Mouse (Mus musculus) lung, adult 2 months (tissue): ENCODE measurements around the gene Gatad2a. TPM values are rescaled to one million over a fixed set of nuclear protein-coding genes. Genes with fewer than 3 reads are reported as not detected.

ENCODE experiments used
- DNase-seq: peaks from one replicate; pipeline ENCODE4 v3.0.0; 2022
- H3K4me1 ChIP-seq: fragments of 200-500 bp; 2 replicates; pipeline ENCODE4 v1.6.1; 2011; ENCODE audit warnings: low read length; ENCODE audit not compliant: control insufficient read depth, insufficient read depth
- H3K4me3 ChIP-seq: fragments of 200-500 bp; replicated peaks from 2 replicates; pipeline ENCODE3; 2011; ENCODE audit warnings: low read depth, mild to moderate bottlenecking, control low read depth, low read length; ENCODE audit errors: extremely low read depth
- CTCF ChIP-seq: fragments of 200-500 bp; IDR thresholded peaks from 2 replicates; pipeline ENCODE4 v1.5.1; 2011; ENCODE audit warnings: mild to moderate bottlenecking, low read length, control low read depth; ENCODE audit not compliant: insufficient read depth
- POLR2A ChIP-seq: fragments of 200-500 bp; IDR thresholded peaks from 2 replicates; pipeline ENCODE4 v1.6.1; 2011; ENCODE audit warnings: low read depth, mild to moderate bottlenecking, control low read depth, low read length, borderline replicate concordance; ENCODE audit errors: extremely low read depth
- WGBS: fragments of 180-500 bp; shearing (Covaris S2); methylation state at CpG from one replicate; pipeline ENCODE4 v1.1.7; 2018; 5-methylcytosine and 5-hydroxymethylcytosine counted together
- polyA plus RNA-seq: library from polyadenylated mRNA; depleted of rRNA; stranded (reverse); fragments of >200 nt; gene quantifications from 2 replicates; pipeline ENCODE4 v1.2.3, GENCODE M21; 2012

Gatad2a gene
- polyA plus RNA-seq, 1 experiment = 81.8 TPM

DNA sequence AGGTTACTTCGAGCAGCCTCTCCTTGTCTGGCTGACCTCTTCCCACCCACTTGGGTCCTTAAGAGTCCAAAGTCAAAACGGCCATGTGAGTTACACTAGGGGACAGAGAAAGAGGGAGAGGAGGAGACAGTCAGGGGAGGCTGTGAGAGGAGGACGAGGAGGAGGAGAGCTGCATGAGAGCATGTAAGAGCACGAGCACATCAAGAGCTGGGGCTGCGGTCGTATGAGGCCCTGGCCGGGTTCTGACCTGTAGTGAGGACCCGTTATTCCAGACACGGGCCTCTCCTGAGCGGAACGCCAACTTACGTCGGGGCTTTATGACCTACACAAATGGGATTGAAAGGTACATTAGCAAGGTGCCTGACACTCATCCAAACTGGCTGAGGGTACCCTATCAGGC is 84.3 kb downstream of the Gatad2a start:
- no peak for DNase-seq
- Histone ChIP-seq H3K4me1 (no peaks in the 10 kb centered on the region), H3K4me3 (no peak overlapping the region)
- TF ChIP-seq POLR2A (no peak), CTCF (no peak)
- 89% methylated on average over 13 of the region's 13 CpGs for WGBS

DNA sequence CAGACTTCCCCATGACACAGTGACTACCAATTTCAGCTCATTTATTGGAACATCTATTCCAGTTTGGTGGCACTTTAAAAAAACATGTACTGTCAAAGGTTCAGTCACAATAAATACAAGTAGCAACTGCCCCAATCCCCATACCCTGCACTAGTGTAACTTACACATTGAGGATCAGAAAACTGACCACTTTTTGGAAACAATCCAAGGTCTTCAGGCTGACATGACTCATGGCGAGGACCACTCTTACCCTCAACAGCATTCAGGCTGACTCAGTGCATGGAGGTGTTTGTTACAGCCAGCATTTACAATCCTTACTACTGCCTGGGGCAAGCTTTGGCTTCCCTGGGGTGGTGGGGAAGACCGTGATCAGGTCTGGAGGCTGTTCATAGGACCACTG is 89.1 kb downstream of the Gatad2a start:
- 80% methylated on average over 2 of the region's 2 CpGs for WGBS
- TF ChIP-seq POLR2A (no peak), CTCF (no peak)

GRCm38 (mm10) chr8:69906260-69906659 is 89.9 kb downstream of the Gatad2a start:
- TF ChIP-seq POLR2A = no peak
- no peak for TF ChIP-seq CTCF
- Histone ChIP-seq H3K4me3 (no peak overlapping the region), H3K4me1 (peaks cover 4% of the 10 kb centered on the region; the same call in 1 of the 2 replicates)
- DNase-seq = no peak
- 82% methylated on average over 2 of the region's 2 CpGs for WGBS

More for the DNA sequence above, 89.1 kb downstream of the Gatad2a start:
- DNase-seq = no peak
- H3K4me3 ChIP-seq = no peak overlapping the region
- H3K4me1 ChIP-seq = peaks cover 4% of the 10 kb centered on the region; the same call in 1 of the 2 replicates

GRCm38 (mm10) chr8:69904096-69904495 is 92.1 kb downstream of the Gatad2a start:
- Histone ChIP-seq H3K4me3 (no peak overlapping the region), H3K4me1 (peaks cover 4% of the 10 kb centered on the region; the same call in 1 of the 2 replicates)
- no peak for TF ChIP-seq POLR2A
- TF ChIP-seq CTCF = no peak
- WGBS = 77% methylated on average over 8 of the region's 8 CpGs
- DNase-seq = no peak

DNA sequence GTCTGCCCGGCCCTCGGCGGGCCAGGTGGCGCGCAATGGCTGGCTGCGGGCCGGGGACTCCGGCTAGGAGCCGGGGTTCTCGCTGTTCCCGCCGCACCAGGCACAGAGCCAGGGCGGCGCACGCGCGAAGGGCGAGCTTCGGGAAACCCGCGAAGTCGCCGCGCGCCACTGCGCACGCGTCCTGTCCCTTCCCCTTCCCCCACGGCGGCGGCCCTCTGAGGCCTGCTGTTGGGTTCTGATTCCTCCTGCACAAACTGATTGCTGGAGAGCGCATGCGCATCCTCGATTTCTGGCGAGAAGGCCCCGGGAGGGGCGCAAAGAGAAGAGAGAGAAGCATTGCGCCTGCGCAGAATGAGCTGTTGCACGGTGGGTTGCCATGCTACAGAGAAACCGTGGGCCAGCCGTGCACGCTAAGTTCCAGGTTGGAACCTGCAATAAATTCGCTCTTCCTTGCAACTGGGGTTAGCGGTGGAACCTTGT is 93.1 kb downstream of the Gatad2a start:
- under 1% methylated on average over 45 of the region's 45 CpGs for WGBS
- TF ChIP-seq CTCF (no peak), POLR2A (peak; percentile 36; the same call in 1 of the 2 replicates)
- H3K4me3 ChIP-seq = peak overlapping the region; percentile 88
- peaks cover 4% of the 10 kb centered on the region; the same call in 1 of the 2 replicates for H3K4me1 ChIP-seq
- peak; percentile 96 for DNase-seq

GRCm38 (mm10) chr8:69902163-69903062 is 93.8 kb downstream of the Gatad2a start, which contains the start of the genes Tssk6, Ndufa13 and Yjefn3:
Tssk6 (plus strand) TSS chr8:69902184.
Ndufa13 (minus strand) TSS chr8:69902558.
Yjefn3 (minus strand) TSS chr8:69902712.
- Histone ChIP-seq H3K4me3 (peak within 1 kb of the TSS; percentile 88), H3K4me1 (peaks cover 4% of the 10 kb centered on the region; the same call in 1 of the 2 replicates)
- TF ChIP-seq CTCF (no peak), POLR2A (peak; percentile 25; the same call in 1 of the 2 replicates)
- WGBS = 3% methylated on average over 89 of the region's 89 CpGs
- no peak for DNase-seq

GRCm38 (mm10) chr8:69901484-69902162 is 94.6 kb downstream of the Gatad2a start:
- Histone ChIP-seq H3K4me3 (peak overlapping the region; percentile 88), H3K4me1 (peaks cover 4% of the 10 kb centered on the region; the same call in 1 of the 2 replicates)
- TF ChIP-seq POLR2A (peak; percentile 92), CTCF (peak; percentile 24; the same call in 1 of the 2 replicates)
- peak; percentile 99 for DNase-seq
- under 1% methylated on average over 41 of the region's 41 CpGs for WGBS

DNA sequence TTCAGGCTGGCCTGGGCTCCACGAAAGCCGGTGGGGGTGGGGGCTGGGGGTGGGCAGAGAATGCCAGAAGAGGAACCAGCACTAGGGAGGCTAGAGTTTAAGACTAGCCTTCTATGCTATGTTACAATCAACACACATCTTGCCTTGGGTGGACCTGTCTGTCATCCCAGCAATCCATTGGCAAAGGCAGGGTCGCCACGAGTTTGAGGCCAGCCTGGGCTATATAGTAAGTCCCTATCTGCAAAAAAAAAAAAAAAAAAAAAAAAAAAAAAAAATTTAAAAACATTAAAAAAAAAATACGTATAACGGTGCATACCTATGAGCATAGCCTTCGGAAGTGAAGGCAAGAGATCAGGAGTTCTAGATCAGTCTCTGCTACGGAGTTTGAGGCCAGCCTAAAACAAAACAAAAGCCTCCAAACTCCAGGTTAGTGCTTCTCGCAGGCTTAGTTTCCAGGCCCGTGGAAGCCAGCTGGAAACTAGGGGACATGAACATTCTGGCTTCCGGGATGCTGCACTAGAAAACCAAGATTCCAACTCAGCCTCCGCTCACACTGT is 95.2 kb downstream of the Gatad2a start:
- Histone ChIP-seq H3K4me3 (peak overlapping the region; percentile 88), H3K4me1 (peaks cover 4% of the 10 kb centered on the region; the same call in 1 of the 2 replicates)
- no peak for DNase-seq
- WGBS = 15% methylated on average over 12 of the region's 12 CpGs
- TF ChIP-seq CTCF = no peak
- no peak for TF ChIP-seq POLR2A

- no peak overlapping the region for H3K4me3 ChIP-seq
- TF ChIP-seq POLR2A (no peak), CTCF (no peak)
- WGBS = 87% methylated on average over 2 of the region's 2 CpGs
These were observed 96.3 kb downstream of the Gatad2a start for GRCm38 (mm10) chr8:69899876-69900275.

More at GRCm38 (mm10) chr8:69899876-69900275, 96.3 kb downstream of the Gatad2a start:
- DNase-seq = no peak
- H3K4me1 ChIP-seq = peaks cover 4% of the 10 kb centered on the region; the same call in 1 of the 2 replicates
